Mouse (Mus musculus): ENCODE measurements around the gene Plagl1.

Plagl1 gene

GRCm38 (mm10) chr10:13090596-13091424, 30.5 kb downstream of the Plagl1 start:
- DNase-seq: peak; percentile 58

- DNase-seq: no peak
These were observed 32.7 kb downstream of the Plagl1 start for GRCm38 (mm10) chr10:13092996-13093395.

- no peak for DNase-seq
These were observed 38.6 kb downstream of the Plagl1 start for GRCm38 (mm10) chr10:13098895-13099294.

- no peak for DNase-seq
These were observed 39.9 kb downstream of the Plagl1 start for GRCm38 (mm10) chr10:13100061-13100648.

- no peak for DNase-seq
These were observed 42.1 kb downstream of the Plagl1 start for GRCm38 (mm10) chr10:13102360-13102759.

GRCm38 (mm10) chr10:13103838-13104237, 43.5 kb downstream of the Plagl1 start:
- no peak for DNase-seq

GRCm38 (mm10) chr10:13106909-13107624, 46.8 kb downstream of the Plagl1 start:
- no peak for DNase-seq

- DNase-seq: no peak
These were observed 47.8 kb downstream of the Plagl1 start for GRCm38 (mm10) chr10:13108021-13108548.

GRCm38 (mm10) chr10:13108847-13109246, 48.5 kb downstream of the Plagl1 start:
- no peak for DNase-seq

GRCm38 (mm10) chr10:13109781-13110180, 49.5 kb downstream of the Plagl1 start:
- DNase-seq: no peak

- DNase-seq: no peak
These were observed 52.5 kb downstream of the Plagl1 start for GRCm38 (mm10) chr10:13112849-13113248.

- DNase-seq: no peak
These were observed 53.3 kb downstream of the Plagl1 start for GRCm38 (mm10) chr10:13113641-13114040.

- DNase-seq: no peak
These were observed 54.7 kb downstream of the Plagl1 start for GRCm38 (mm10) chr10:13115030-13115429.

GRCm38 (mm10) chr10:13116706-13117665, 56.7 kb downstream of the Plagl1 start:
- DNase-seq: no peak

- no peak for DNase-seq
These were observed 57.9 kb downstream of the Plagl1 start for GRCm38 (mm10) chr10:13118024-13118769.

- no peak for DNase-seq
These were observed 58.4 kb downstream of the Plagl1 start for GRCm38 (mm10) chr10:13118770-13119102.

GRCm38 (mm10) chr10:13119300-13119699, 59.0 kb downstream of the Plagl1 start:
- DNase-seq: no peak

GRCm38 (mm10) chr10:13125811-13126210, 65.5 kb downstream of the Plagl1 start:
- no peak for DNase-seq

GRCm38 (mm10) chr10:13127335-13127734, 67.0 kb downstream of the Plagl1 start:
- no peak for DNase-seq

- no peak for DNase-seq
These were observed 67.6 kb downstream of the Plagl1 start for GRCm38 (mm10) chr10:13127946-13128345.

GRCm38 (mm10) chr10:13133850-13134249, 73.5 kb downstream of the Plagl1 start:
- DNase-seq: no peak

- no peak for DNase-seq
These were observed 75.0 kb downstream of the Plagl1 start for GRCm38 (mm10) chr10:13135276-13135675.

Measured in kidney, adult 11 months (tissue).